Mouse (Mus musculus): ENCODE data around the gene Smpd1.

GRCm38 (mm10) chr7:105568583-105568982 is 14.4 kb downstream of the Smpd1 start:
- TF ChIP-seq USF2 (IDR thresholded peaks at IDR 0.05; ENCODE audit: borderline replicate concordance in 1 of 2, insufficient read depth in 1 of 2, low read depth in 1 of 2, low read length in 2 of 2) = no peak
- no peak for TF ChIP-seq CTCF (IDR thresholded peaks at IDR 0.05 in 2 of 3, conservative IDR thresholded peaks at IDR 0.05 in 1 of 3; ENCODE audit: control insufficient read depth in 1 of 3, insufficient read depth in 1 of 3, low read depth in 2 of 3, low read length in 3 of 3, poor library complexity in 1 of 3, severe bottlenecking in 1 of 3)
- TF ChIP-seq EP300 (IDR thresholded peaks at IDR 0.05; ENCODE audit: low read depth in 1 of 2, low read length in 2 of 2) = no peak
- TF ChIP-seq UBTF (IDR thresholded peaks at IDR 0.05; ENCODE audit: borderline replicate concordance, insufficient read depth, low read depth, low read length) = no peak
- TF ChIP-seq CHD2 (IDR thresholded peaks at IDR 0.05; ENCODE audit: low read length) = no peak
- TF ChIP-seq BHLHE40 (IDR thresholded peaks at IDR 0.05; ENCODE audit: borderline replicate concordance, low read depth, low read length) = no peak
- no peak for TF ChIP-seq CHD1 (IDR thresholded peaks at IDR 0.05; ENCODE audit: low read depth, low read length)
- TF ChIP-seq TCF12 (IDR thresholded peaks at IDR 0.05; ENCODE audit: low read depth, low read length) = no peak

All from MEL (cell line).